Mouse (Mus musculus) limb, embryonic 13.5 days (tissue): Measurements from ENCODE around the gene Als2. TPM values are rescaled to one million over a fixed set of nuclear protein-coding genes. Genes with fewer than 3 reads are reported as not detected.

Experiments used
- ATAC-seq: fragments of 200-750 bp; cut with Nextera tagmentation; 2 replicates; pipeline ENCODE4 v1.8.0; 2017; ENCODE audit warnings: low read depth, moderate number of reproducible peaks, moderate TSS enrichment; ENCODE audit not compliant: low FRiP score
- H3K27ac ChIP-seq: fragments of 300-500 bp; sonication (generic); 2 replicates; pipeline ENCODE4 v1.5.1; 2015; ENCODE audit warnings: inconsistent platforms, mild to moderate bottlenecking, moderate library complexity
- H3K27me3 ChIP-seq: fragments of 300-500 bp; sonication (generic); 2 replicates; pipeline ENCODE4 v1.6.1; 2015; ENCODE audit warnings: mild to moderate bottlenecking, inconsistent platforms
- H3K36me3 ChIP-seq: fragments of 300-500 bp; sonication (generic); 2 replicates; pipeline ENCODE4 v1.6.1; 2015; ENCODE audit warnings: inconsistent platforms, mild to moderate bottlenecking, moderate library complexity
- H3K4me1 ChIP-seq: fragments of 300-500 bp; sonication (generic); 2 replicates; pipeline ENCODE4 v1.6.1; 2015; ENCODE audit warnings: inconsistent platforms
- H3K4me2 ChIP-seq: fragments of 300-500 bp; sonication (generic); replicated peaks from 2 replicates; pipeline ENCODE4 v1.6.1; 2015; ENCODE audit warnings: inconsistent platforms, mild to moderate bottlenecking, moderate library complexity
- H3K4me3 ChIP-seq: fragments of 300-500 bp; sonication (generic); 2 replicates; pipeline ENCODE4 v1.5.1; 2015; ENCODE audit warnings: moderate library complexity, mild to moderate bottlenecking, inconsistent platforms
- H3K9ac ChIP-seq: fragments of 300-500 bp; sonication (generic); 2 replicates; pipeline ENCODE4 v1.6.1; 2015; ENCODE audit warnings: mild to moderate bottlenecking, inconsistent platforms
- H3K9me3 ChIP-seq: fragments of 300-500 bp; sonication (generic); 2 replicates; pipeline ENCODE4 v1.6.1; 2016; ENCODE audit warnings: inconsistent platforms
- WGBS: fragments of 180-500 bp; shearing (Covaris S2); methylation state at CpG from one replicate; pipeline ENCODE4 v1.1.7; 2015; 5-methylcytosine and 5-hydroxymethylcytosine counted together
- polyA plus RNA-seq: library from polyadenylated mRNA; unstranded; fragments of >200 nt; fragmentation: Nextera tagmentation; extraction: Ambion mirVana; gene quantifications from 2 replicates; pipeline ENCODE4 v1.2.1, GENCODE M21; 2015

The Als2 gene
- polyA plus RNA-seq, 1 experiment from 2014 or later, result 9.1 TPM

- Histone ChIP-seq H3K36me3 (peaks cover 52% of the 10 kb centered on the region), H3K9me3 (no peaks in the 10 kb centered on the region), H3K4me3 (no peak overlapping the region), H3K27me3 (no peaks in the 10 kb centered on the region), H3K9ac (no peak overlapping the region), H3K4me1 (no peaks in the 10 kb centered on the region), H3K4me2 (no peak overlapping the region), H3K27ac (no peak overlapping the region)
- no peak for ATAC-seq
- WGBS, result 80% methylated on average over 1 of the region's 1 CpGs
Observed at GRCm38 (mm10) chr1:59204489-59204888, 32.5 kb downstream of the Als2 start.

DNA sequence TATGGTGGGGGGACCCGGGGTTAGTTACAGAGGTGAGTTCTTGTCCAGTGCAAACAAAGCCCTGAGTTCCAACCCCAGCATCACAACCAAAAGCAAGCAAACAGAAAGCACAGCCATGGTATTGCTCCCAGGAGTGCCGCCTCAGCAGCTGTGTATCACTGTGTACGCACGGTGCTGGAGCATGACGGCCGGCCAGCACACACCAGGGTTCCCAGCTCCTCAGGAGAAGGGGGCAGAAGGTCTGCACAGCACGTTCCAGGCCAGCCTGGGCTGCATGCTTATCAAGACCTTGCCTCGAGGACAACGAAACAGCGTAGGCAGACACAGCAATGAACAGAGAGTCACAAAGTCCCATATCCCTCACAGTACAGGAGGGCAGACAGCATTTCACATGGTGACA, 34.7 kb downstream of the Als2 start:
- H3K9ac ChIP-seq, result no peak overlapping the region
- H3K36me3 ChIP-seq, result peaks cover 56% of the 10 kb centered on the region
- WGBS, result 95% methylated on average over 10 of the region's 10 CpGs
- no peaks in the 10 kb centered on the region for H3K4me1 ChIP-seq
- no peaks in the 10 kb centered on the region for H3K9me3 ChIP-seq
- H3K4me3 ChIP-seq, result no peak overlapping the region
- H3K4me2 ChIP-seq, result no peak overlapping the region
- ATAC-seq, result no peak
- no peaks in the 10 kb centered on the region for H3K27me3 ChIP-seq
- no peak overlapping the region for H3K27ac ChIP-seq

DNA sequence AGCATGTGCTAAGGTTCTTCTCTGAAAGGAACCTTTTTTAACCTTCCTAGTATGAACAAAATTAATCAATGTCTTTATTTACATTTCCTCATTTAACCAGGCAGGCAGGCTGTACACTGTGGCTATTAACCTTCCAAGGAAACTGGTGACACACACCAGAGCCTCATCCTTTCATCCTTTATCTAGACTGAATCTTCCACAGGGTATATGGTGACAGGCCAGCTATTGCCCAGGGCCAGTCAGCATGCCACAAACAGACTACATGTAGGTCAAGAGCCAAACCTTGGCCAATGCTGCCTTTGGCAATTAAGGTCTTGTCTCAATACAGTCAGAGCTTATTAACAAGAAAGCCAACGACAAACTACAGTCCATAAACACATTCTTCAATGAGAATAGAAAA, 35.5 kb downstream of the Als2 start:
- Histone ChIP-seq H3K4me3 (no peak overlapping the region), H3K36me3 (peaks cover 56% of the 10 kb centered on the region), H3K4me2 (no peak overlapping the region), H3K9ac (no peak overlapping the region), H3K9me3 (no peaks in the 10 kb centered on the region), H3K27ac (no peak overlapping the region), H3K27me3 (no peaks in the 10 kb centered on the region), H3K4me1 (no peaks in the 10 kb centered on the region)
- ATAC-seq, result no peak
- WGBS, result 60% methylated on average over 1 of the region's 1 CpGs

DNA sequence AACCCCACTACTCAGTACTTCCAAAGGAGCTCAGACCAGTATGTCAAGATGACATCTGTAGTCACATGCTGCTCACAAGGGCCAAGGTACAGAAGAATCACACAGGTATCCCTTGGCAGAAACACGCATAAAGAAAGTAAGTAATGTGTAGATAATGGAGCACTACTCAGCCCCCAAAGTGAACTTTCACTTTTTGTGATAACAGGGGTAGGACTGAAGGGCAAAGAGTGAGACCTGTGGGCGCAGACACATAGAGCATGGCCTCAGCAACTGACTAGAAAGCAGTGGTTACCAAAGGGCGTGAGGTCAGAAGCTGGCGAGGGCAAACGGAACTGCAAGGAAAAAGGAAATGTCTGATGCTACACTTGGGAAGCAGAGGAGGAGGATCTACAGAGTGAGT, 36.1 kb downstream of the Als2 start:
- peaks cover 57% of the 10 kb centered on the region for H3K36me3 ChIP-seq

DNA sequence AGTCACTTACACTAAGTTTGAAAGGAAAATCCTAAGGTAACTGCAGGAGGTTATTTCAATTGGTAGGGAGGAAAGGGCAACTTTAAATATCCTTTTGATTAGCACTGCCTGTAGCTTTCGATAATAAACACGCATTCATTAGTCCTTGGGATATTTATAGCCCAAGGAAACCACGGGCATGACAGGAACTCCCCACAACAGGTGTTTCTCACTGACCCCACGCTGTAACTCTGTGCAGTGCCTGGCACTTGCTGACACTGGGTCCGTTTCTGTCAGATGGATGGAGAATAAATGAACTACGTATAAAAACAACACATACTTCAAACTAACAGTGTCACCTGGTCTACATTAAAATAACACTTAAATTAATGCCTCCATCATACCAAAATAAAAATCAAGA, 42.1 kb downstream of the Als2 start:
- 21% methylated on average over 6 of the region's 6 CpGs for WGBS
- Histone ChIP-seq H3K27me3 (no peaks in the 10 kb centered on the region), H3K4me1 (no peaks in the 10 kb centered on the region; the same call in 1 of the 2 replicates), H3K4me3 (no peak overlapping the region), H3K4me2 (no peak overlapping the region), H3K27ac (no peak overlapping the region), H3K36me3 (peaks cover 54% of the 10 kb centered on the region), H3K9me3 (no peaks in the 10 kb centered on the region), H3K9ac (no peak overlapping the region)
- no peak for ATAC-seq

More for the DNA sequence above, 36.1 kb downstream of the Als2 start:
- no peaks in the 10 kb centered on the region for H3K4me1 ChIP-seq
- no peak for ATAC-seq
- H3K27me3 ChIP-seq, result no peaks in the 10 kb centered on the region
- no peak overlapping the region for H3K27ac ChIP-seq
- H3K4me3 ChIP-seq, result no peak overlapping the region
- H3K4me2 ChIP-seq, result no peak overlapping the region
- H3K9ac ChIP-seq, result no peak overlapping the region
- no peaks in the 10 kb centered on the region for H3K9me3 ChIP-seq
- WGBS, result 88% methylated on average over 5 of the region's 5 CpGs

GRCm38 (mm10) chr1:59187786-59188185, 49.2 kb downstream of the Als2 start:
- H3K36me3 ChIP-seq, result peaks cover 46% of the 10 kb centered on the region
- 73% methylated on average over 5 of the region's 5 CpGs for WGBS
- H3K4me3 ChIP-seq, result no peak overlapping the region
- no peaks in the 10 kb centered on the region for H3K4me1 ChIP-seq
- no peak overlapping the region for H3K9ac ChIP-seq
- ATAC-seq, result no peak
- no peaks in the 10 kb centered on the region for H3K27me3 ChIP-seq
- no peak overlapping the region for H3K4me2 ChIP-seq
- H3K27ac ChIP-seq, result no peak overlapping the region
- no peaks in the 10 kb centered on the region for H3K9me3 ChIP-seq

- H3K9me3 ChIP-seq, result no peaks in the 10 kb centered on the region
- no peak overlapping the region for H3K27ac ChIP-seq
- H3K4me1 ChIP-seq, result no peaks in the 10 kb centered on the region
- WGBS, result 85% methylated on average over 10 of the region's 10 CpGs
- no peaks in the 10 kb centered on the region for H3K27me3 ChIP-seq
- ATAC-seq, result no peak
- H3K9ac ChIP-seq, result no peak overlapping the region
- no peak overlapping the region for H3K4me2 ChIP-seq
- peaks cover 42% of the 10 kb centered on the region for H3K36me3 ChIP-seq
- no peak overlapping the region for H3K4me3 ChIP-seq
Observed at GRCm38 (mm10) chr1:59186317-59186716, 50.7 kb downstream of the Als2 start.

DNA sequence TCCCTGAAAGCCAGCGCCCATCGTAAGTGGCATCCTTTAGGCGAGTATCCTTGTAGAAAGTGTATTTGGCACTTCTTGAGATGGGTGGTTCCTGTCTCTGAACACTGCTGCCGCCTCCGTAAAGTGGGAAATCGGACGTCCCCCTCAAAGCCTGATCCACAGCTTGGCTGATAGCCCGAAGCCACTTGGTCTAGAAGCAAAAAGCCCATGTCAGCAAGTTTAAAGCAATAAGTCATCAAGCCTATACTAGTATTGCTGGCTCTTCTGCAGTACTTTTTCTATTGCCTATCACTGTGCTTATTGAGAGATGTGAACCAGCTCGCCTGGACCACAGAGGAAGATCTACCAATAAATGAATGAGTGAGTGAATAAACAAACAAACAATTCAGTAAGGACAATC, 51.6 kb downstream of the Als2 start:
- Histone ChIP-seq H3K4me1 (no peaks in the 10 kb centered on the region), H3K36me3 (peaks cover 40% of the 10 kb centered on the region), H3K27ac (no peak overlapping the region), H3K27me3 (no peaks in the 10 kb centered on the region), H3K9me3 (no peaks in the 10 kb centered on the region), H3K4me2 (no peak overlapping the region), H3K4me3 (no peak overlapping the region), H3K9ac (no peak overlapping the region)
- ATAC-seq, result no peak
- 86% methylated on average over 9 of the region's 9 CpGs for WGBS

DNA sequence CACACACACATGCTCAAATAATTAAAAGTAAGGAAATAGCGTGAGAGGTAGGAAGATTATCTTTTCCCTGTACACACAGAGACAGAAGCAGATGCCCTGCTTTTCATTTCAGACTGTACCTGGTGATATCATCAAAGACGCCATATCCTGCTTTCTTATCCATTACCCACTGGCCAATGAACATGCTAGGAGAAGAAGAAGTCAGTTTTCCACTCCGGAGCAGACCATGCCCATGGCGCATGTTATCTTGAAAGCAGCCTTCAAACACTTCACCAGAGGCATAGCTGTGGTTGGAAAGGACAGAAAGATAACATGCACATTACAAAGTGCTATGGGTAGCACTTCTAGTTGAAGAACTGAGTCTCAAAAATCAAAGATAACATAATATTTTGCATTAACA, 54.0 kb downstream of the Als2 start:
- Histone ChIP-seq H3K4me3 (no peak overlapping the region), H3K27me3 (no peaks in the 10 kb centered on the region), H3K4me1 (no peaks in the 10 kb centered on the region), H3K27ac (no peak overlapping the region), H3K36me3 (peaks cover 59% of the 10 kb centered on the region), H3K9ac (no peak overlapping the region), H3K4me2 (no peak overlapping the region), H3K9me3 (no peaks in the 10 kb centered on the region)
- 89% methylated on average over 4 of the region's 4 CpGs for WGBS
- no peak for ATAC-seq

GRCm38 (mm10) chr1:59182373-59182772, 54.7 kb downstream of the Als2 start:
- Histone ChIP-seq H3K9me3 (no peaks in the 10 kb centered on the region), H3K4me3 (no peak overlapping the region), H3K4me1 (no peaks in the 10 kb centered on the region), H3K36me3 (peaks cover 65% of the 10 kb centered on the region), H3K4me2 (no peak overlapping the region), H3K27ac (no peak overlapping the region), H3K27me3 (no peaks in the 10 kb centered on the region), H3K9ac (no peak overlapping the region)
- no peak for ATAC-seq
- 93% methylated on average over 2 of the region's 2 CpGs for WGBS

- no peak overlapping the region for H3K4me2 ChIP-seq
- H3K9me3 ChIP-seq, result no peaks in the 10 kb centered on the region
- peaks cover 70% of the 10 kb centered on the region for H3K36me3 ChIP-seq
- no peaks in the 10 kb centered on the region for H3K27me3 ChIP-seq
- H3K4me1 ChIP-seq, result no peaks in the 10 kb centered on the region
- 88% methylated on average over 3 of the region's 3 CpGs for WGBS
- no peak overlapping the region for H3K27ac ChIP-seq
- no peak overlapping the region for H3K9ac ChIP-seq
- H3K4me3 ChIP-seq, result no peak overlapping the region
- no peak for ATAC-seq
Observed at GRCm38 (mm10) chr1:59180003-59180402, 57.0 kb downstream of the Als2 start.

- Histone ChIP-seq H3K27me3 (no peaks in the 10 kb centered on the region), H3K27ac (no peak overlapping the region), H3K4me1 (no peaks in the 10 kb centered on the region), H3K36me3 (peaks cover 68% of the 10 kb centered on the region), H3K9me3 (no peaks in the 10 kb centered on the region), H3K9ac (no peak overlapping the region), H3K4me2 (no peak overlapping the region), H3K4me3 (no peak overlapping the region)
- no peak for ATAC-seq
- WGBS, result 90% methylated on average over 10 of the region's 10 CpGs
Observed at GRCm38 (mm10) chr1:59178401-59178800, 58.6 kb downstream of the Als2 start.

DNA sequence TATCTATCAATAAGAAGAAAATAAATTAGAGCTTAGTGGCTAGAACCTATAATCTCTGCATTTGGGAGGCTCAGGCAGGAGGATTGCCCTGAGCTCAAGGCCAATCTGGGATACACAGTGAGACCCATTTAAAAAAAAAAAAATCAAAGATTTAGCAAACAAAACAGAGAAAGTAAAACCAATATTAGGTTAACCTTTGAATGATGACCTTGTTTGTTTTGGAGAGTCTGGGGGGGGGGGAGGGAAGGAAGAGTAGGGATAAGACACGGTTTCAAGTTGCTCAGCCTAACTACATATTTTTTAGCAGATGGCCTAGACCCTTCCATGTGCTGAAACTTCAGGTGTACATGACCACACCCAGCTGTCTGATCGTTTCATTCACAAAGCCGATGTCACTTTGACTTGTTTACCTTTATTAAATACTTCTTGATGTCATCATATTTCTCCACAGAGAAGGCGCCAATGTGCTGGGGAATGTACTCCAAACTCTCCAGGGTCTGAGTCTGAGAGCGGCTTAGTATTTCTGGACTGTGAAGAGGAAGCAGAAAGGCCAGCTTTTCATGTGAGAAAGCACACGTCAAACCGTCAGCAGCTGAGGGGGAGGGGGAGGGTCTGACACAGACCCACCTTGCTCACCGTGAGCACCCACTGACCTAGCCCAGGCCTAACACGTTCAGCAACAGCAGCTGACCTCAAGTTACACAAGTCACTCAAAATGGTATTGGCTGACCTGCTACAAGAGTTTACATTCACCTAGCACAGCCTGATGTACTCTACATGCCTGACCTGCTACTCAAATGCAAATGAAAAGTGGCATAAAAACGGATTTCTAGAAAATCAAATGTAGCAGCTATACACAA, 62.3 kb downstream of the Als2 start:
- H3K36me3 ChIP-seq, result peaks cover 68% of the 10 kb centered on the region

More for the DNA sequence above, 62.3 kb downstream of the Als2 start:
- no peak for ATAC-seq
- Histone ChIP-seq H3K9me3 (no peaks in the 10 kb centered on the region), H3K4me1 (no peaks in the 10 kb centered on the region), H3K9ac (no peak overlapping the region), H3K4me3 (no peak overlapping the region), H3K27ac (no peak overlapping the region), H3K4me2 (no peak overlapping the region), H3K27me3 (no peaks in the 10 kb centered on the region)
- WGBS, result 82% methylated on average over 10 of the region's 10 CpGs
